Mouse (Mus musculus) layer of hippocampus, adult 18-20 months (tissue): Measurements from ENCODE around the gene Llph. TPM values are rescaled to one million over a fixed set of nuclear protein-coding genes. Genes with fewer than 3 reads are reported as not detected.

ENCODE experiments used
- DNase-seq, 2 experiments: peaks; one replicate each; pipeline ENCODE4 v3.0.0; 2022; ENCODE audit warnings: low spot score in 2 of 2
- total RNA-seq, 2 experiments: library from RNA; stranded (reverse); gene quantifications; 2 replicates each; pipeline ENCODE4 v1.2.3; 2021

Llph gene
- total RNA-seq, 2 experiments from 2014 or later: 14.8 to 15.3 TPM

- no peak for DNase-seq
Observed at GRCm38 (mm10) chr10:120273335-120273734, 46.5 kb downstream of the Llph start.

- no peak for DNase-seq
Observed at GRCm38 (mm10) chr10:120279482-120280128, 52.7 kb downstream of the Llph start.

DNA sequence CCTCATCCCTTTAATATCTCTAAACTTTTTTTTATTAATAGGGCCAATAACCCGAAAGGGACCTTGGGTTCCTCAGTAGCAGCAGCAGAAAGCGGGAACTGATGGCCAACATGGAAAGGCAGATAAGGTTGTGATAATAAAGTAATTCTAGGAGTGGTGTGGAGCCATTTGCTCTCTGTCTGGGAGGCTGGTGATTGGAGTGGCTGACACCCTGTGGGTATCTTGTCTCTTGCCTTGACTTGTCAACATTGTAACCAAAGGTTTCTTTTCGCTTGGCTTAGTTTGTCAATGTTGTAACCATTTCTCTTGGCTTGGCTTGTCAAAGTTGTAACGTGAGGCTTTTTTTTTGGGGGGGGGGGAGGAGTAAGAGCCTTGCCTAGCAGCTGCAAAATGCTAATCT, 53.5 kb downstream of the Llph start:
- DNase-seq: no peak

GRCm38 (mm10) chr10:120281700-120282099, 54.8 kb downstream of the Llph start:
- DNase-seq: no peak

Other genes with a start within 250 kb of the Llph start
- 1 to 10 TPM; 3.7 to 3.8 TPM for gene Helb, start 114.1 kb upstream of the Llph start, total RNA-seq
- 10 to 100 TPM; 58.4 to 63.3 TPM for gene Tmbim4, start 25.5 kb upstream of the Llph start, total RNA-seq
- under 1 TPM; 0.57 to 0.58 TPM for gene Irak3, start 24.9 kb upstream of the Llph start, total RNA-seq
- gene Hmga2, start 249.4 kb downstream of the Llph start, total RNA-seq: under 1 TPM; 0.07 to 0.18 TPM